Mouse (Mus musculus) testis, adult 2 months (tissue): Measurements from ENCODE around the gene Prcd.

Experiments used
- CTCF ChIP-seq: fragments of 200-500 bp; IDR thresholded peaks from 2 replicates; pipeline ENCODE4 v1.5.1; 2012; ENCODE audit warnings: low read depth, mild to moderate bottlenecking, inconsistent platforms, low read length, moderate library complexity; ENCODE audit not compliant: control insufficient read depth, insufficient read depth, insufficient replicate concordance
- POLR2A ChIP-seq: fragments of 200-500 bp; IDR thresholded peaks from 2 replicates; pipeline ENCODE4 v1.6.1; 2012; ENCODE audit warnings: low read depth, mild to moderate bottlenecking, inconsistent platforms, low read length, moderate library complexity; ENCODE audit not compliant: control insufficient read depth

DNA sequence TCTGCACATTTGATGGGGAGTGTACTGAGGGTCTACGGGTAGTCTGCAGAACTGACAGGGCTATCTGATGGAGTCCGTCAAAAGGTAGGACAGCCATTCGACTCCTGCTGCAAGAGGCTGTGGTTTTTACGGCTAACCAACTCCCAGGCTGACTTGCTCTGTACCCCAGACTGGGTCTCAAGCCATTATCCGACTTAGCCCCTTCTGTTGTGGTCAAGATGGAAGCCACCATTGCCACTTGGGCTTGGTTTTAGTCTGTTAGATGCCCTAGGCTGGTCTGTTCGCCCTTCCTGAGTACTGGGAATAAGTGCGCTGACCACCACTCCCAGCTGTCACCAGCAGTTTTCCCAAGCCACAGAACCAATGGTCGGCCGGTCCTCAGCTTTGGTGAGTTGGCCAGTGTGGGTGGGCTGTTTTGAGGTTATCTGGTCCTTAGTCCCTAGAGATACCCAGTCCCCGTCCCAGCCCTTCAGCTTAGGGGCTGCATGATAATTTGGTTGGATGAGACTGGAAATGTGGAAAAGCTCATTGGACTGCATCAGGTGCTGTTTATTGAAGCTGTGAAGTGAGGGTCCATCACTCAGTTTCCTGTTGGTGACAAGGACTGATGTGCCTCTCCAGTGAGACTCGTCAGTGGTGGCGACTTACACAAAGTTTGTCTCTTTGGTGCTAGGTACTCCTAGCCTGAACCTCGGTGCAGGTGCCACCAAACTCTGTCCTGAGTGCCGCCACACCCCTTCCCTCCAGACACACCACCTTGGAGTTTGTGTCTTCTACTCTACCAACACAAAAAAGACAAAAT, 23.0 kb downstream of the Prcd start:
- no peak for TF ChIP-seq CTCF
- no peak; the same call in 1 of the 2 replicates for TF ChIP-seq POLR2A
